Mouse (Mus musculus): ENCODE measurements around the gene Actr10. TPM values are rescaled to one million over a fixed set of nuclear protein-coding genes. Genes with fewer than 3 reads are reported as not detected.
A peak's percentile ranks its signal among the peaks of the same experiment; 100 is the strongest.

The Actr10 gene
- polyA plus RNA-seq, 1 experiment from 2014 or later = 240 TPM

DNA sequence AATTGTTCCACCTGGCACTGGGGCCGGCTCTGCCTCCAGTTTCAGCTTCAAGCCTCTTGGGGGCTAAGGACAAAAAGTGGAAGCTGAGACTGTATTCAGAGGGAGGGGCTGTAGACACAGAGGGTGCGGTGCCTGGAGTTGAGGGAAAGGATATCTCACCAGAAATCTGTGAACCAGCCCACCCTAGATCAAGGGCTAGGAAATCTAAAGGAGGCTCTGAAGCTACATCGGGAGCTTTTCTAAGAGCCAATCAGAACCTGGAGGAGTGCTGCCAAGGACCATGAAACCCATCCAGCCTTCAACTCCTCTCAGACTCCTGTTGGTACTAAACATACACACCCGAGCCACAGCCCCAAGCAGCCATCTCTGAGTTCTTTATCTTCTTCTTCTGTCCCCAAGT, 29.6 kb upstream of the Actr10 start:
- 49% methylated on average over 4 of the region's 4 CpGs for WGBS
- ATAC-seq (ENCODE audit: low FRiP score, low TSS enrichment) = no peak
- Histone ChIP-seq H3K4me3 (ENCODE audit: low read length) (no peak overlapping the region), H3K27ac (ENCODE audit: low read length) (no peak overlapping the region), H3K9ac (replicated peaks; ENCODE audit: low read length) (no peak overlapping the region), H3K36me3 (ENCODE audit: insufficient read depth, low read length) (no peaks in the 10 kb centered on the region), H3K4me2 (replicated peaks; ENCODE audit: low read depth, low read length) (no peak overlapping the region), H3K4me1 (ENCODE audit: insufficient read depth, low read length) (no peaks in the 10 kb centered on the region), H3K9me3 (ENCODE audit: low read length) (no peaks in the 10 kb centered on the region), H3K27me3 (ENCODE audit: insufficient read depth, low read length) (0 out of 2 replicates have a peak, but pooled peaks cover 3% of the 10 kb centered on the region)

DNA sequence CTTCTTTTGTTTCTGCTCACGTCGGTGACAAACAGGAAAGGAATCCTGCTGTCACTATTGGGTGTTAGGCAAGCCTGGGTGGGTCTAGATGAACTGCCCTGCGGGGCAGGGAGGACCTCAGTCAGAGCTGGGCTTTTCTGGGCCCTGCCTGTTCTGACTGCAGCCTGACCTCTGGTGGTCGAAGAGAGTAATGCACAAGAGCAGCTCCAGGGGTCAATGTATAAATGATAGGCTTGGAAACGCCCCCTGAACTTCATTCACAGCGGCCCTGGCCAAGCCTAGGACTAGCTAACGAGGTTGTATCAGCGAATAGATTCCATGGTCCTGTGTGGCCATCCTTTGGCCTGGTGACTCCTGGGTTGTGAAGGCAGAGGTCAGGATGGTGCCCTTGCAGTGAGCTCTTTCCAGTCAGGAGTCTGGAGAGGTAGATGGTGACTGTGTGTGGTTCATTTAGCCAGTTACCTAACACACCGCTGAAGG, 27.4 kb upstream of the Actr10 start:
- peak; percentile 69 for ATAC-seq (ENCODE audit: low FRiP score, low TSS enrichment)
- Histone ChIP-seq H3K27ac (ENCODE audit: low read length) (no peak overlapping the region), H3K36me3 (ENCODE audit: insufficient read depth, low read length) (no peaks in the 10 kb centered on the region), H3K9me3 (ENCODE audit: low read length) (no peaks in the 10 kb centered on the region), H3K9ac (replicated peaks; ENCODE audit: low read length) (0 out of 2 replicates have a peak overlapping the region, but pooled peaks have one; percentile 27), H3K4me1 (ENCODE audit: insufficient read depth, low read length) (no peaks in the 10 kb centered on the region), H3K4me2 (replicated peaks; ENCODE audit: low read depth, low read length) (no peak overlapping the region), H3K27me3 (ENCODE audit: insufficient read depth, low read length) (0 out of 2 replicates have a peak, but pooled peaks cover 3% of the 10 kb centered on the region), H3K4me3 (ENCODE audit: low read length) (no peak overlapping the region)
- WGBS = 13% methylated on average over 9 of the region's 9 CpGs

DNA sequence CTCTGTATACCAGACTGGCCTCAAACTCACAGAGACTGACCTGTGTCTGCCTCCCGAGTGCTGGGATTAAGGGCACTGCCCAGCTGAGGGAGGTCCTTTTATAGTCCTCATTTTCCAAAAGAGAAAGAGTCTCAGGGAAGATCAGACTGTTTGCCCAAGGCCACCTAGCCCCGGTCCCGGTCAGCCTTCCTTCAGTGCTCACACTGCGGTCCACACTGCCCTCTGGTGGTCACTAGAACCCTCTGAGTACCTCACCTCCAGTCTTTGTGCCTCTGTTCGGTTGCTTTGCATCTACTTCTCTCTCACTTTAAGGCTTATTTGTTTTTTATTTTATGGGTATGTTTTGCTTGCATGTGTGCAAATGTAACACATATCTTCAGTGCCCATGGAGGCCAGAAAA, 26.6 kb upstream of the Actr10 start:
- Histone ChIP-seq H3K4me2 (replicated peaks; ENCODE audit: low read depth, low read length) (no peak overlapping the region), H3K4me1 (ENCODE audit: insufficient read depth, low read length) (no peaks in the 10 kb centered on the region), H3K27ac (ENCODE audit: low read length) (no peak overlapping the region), H3K9ac (replicated peaks; ENCODE audit: low read length) (no peak overlapping the region), H3K36me3 (ENCODE audit: insufficient read depth, low read length) (no peaks in the 10 kb centered on the region), H3K9me3 (ENCODE audit: low read length) (no peaks in the 10 kb centered on the region), H3K4me3 (ENCODE audit: low read length) (no peak overlapping the region), H3K27me3 (ENCODE audit: insufficient read depth, low read length) (0 out of 2 replicates have a peak, but pooled peaks cover 3% of the 10 kb centered on the region)
- WGBS = 7% methylated on average over 5 of the region's 5 CpGs
- peak; percentile 82 for ATAC-seq (ENCODE audit: low FRiP score, low TSS enrichment)

DNA sequence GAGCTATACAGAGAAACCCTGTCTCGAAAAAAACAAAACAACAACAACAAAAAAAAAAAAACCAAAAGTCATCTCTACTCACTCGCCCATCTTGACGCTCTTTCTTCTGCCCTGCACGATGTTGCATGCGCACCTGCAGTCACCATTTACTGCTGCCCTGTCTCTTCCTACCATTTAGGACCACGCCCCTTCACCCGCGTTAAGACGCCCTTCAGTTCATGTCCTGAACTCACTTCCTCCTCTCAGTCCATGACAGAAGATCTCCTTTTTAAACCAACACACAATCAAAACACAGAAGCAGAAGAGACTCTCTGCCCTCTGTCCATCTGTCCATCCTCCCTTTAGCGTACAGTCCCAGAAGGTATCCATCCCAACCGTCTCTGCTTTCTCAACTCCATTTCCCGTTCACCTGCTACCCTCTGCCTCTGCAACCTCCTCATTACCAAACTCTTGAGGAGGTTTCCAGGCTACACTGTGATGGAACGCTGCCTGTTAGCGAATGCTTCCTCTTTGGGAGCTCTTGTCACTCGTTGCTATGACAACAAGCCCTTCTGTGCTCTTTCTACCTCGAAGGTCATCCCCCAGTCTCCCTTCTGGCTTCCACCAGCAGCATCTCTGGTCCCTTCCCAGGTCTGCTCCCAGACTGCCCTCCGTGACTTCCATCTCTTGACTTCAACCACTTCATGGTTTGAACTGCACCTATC, 25.8 kb upstream of the Actr10 start:
- no peaks in the 10 kb centered on the region for H3K36me3 ChIP-seq (ENCODE audit: insufficient read depth, low read length)
- no peak overlapping the region for H3K4me3 ChIP-seq (ENCODE audit: low read length)
- H3K4me1 ChIP-seq (ENCODE audit: insufficient read depth, low read length) = no peaks in the 10 kb centered on the region
- H3K27ac ChIP-seq (ENCODE audit: low read length) = no peak overlapping the region
- no peak overlapping the region for H3K9ac ChIP-seq (replicated peaks; ENCODE audit: low read length)
- WGBS = 78% methylated on average over 17 of the region's 17 CpGs
- ATAC-seq (ENCODE audit: low FRiP score, low TSS enrichment) = no peak
- H3K4me2 ChIP-seq (replicated peaks; ENCODE audit: low read depth, low read length) = no peak overlapping the region
- 0 out of 2 replicates have a peak, but pooled peaks cover 3% of the 10 kb centered on the region for H3K27me3 ChIP-seq (ENCODE audit: insufficient read depth, low read length)
- H3K9me3 ChIP-seq (ENCODE audit: low read length) = no peaks in the 10 kb centered on the region

DNA sequence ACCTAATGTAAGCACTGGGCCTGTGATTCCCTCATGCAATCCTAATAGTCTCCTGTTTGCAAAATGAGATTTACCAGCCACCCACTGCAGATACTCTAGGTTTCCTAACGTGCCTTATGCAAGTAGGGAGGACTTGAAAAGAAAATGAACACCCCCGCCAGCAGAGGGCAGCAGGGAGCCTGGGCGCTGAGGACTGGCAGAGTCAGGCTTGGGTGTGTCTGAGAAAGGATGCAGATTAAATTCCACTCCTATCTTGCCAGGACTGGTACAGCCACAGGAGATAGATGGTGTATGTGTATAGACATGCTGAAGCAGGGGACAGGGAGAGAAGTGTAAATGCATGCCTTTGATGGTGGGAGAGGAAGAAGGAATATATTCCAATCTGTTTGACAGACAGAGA, 24.2 kb upstream of the Actr10 start:
- Histone ChIP-seq H3K4me3 (ENCODE audit: low read length) (no peak overlapping the region), H3K9ac (replicated peaks; ENCODE audit: low read length) (no peak overlapping the region), H3K36me3 (ENCODE audit: insufficient read depth, low read length) (no peaks in the 10 kb centered on the region), H3K4me1 (ENCODE audit: insufficient read depth, low read length) (no peaks in the 10 kb centered on the region), H3K27ac (ENCODE audit: low read length) (no peak overlapping the region), H3K4me2 (replicated peaks; ENCODE audit: low read depth, low read length) (no peak overlapping the region), H3K9me3 (ENCODE audit: low read length) (no peaks in the 10 kb centered on the region), H3K27me3 (ENCODE audit: insufficient read depth, low read length) (0 out of 2 replicates have a peak, but pooled peaks cover 1% of the 10 kb centered on the region)
- 53% methylated on average over 3 of the region's 3 CpGs for WGBS
- ATAC-seq (ENCODE audit: low FRiP score, low TSS enrichment) = no peak

DNA sequence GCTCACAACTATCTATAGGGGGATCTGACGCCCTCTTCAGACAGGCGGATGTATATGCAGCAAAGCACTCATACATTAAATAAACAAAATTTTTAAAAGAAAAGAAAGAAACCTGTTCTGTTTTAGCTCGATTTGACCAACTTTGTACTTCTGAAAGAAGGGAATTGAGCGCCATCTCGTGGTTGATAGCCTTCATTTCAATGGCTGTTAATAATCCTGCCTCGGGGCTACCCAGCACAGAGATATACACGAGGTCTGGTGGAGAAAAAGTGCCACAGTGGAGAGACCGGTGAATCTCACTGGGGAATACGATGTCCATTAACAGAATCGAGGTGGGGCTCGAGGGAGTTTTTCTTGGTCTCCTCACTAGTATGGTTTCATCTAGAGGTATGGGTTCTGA, 23.3 kb upstream of the Actr10 start:
- no peaks in the 10 kb centered on the region for H3K4me1 ChIP-seq (ENCODE audit: insufficient read depth, low read length)
- 54% methylated on average over 11 of the region's 11 CpGs for WGBS
- no peak overlapping the region for H3K4me2 ChIP-seq (replicated peaks; ENCODE audit: low read depth, low read length)
- no peaks in the 10 kb centered on the region for H3K36me3 ChIP-seq (ENCODE audit: insufficient read depth, low read length)
- no peak overlapping the region for H3K27ac ChIP-seq (ENCODE audit: low read length)
- no peak overlapping the region for H3K4me3 ChIP-seq (ENCODE audit: low read length)
- no peak overlapping the region for H3K9ac ChIP-seq (replicated peaks; ENCODE audit: low read length)
- H3K9me3 ChIP-seq (ENCODE audit: low read length) = no peaks in the 10 kb centered on the region
- no peaks in the 10 kb centered on the region for H3K27me3 ChIP-seq (ENCODE audit: insufficient read depth, low read length)
- ATAC-seq (ENCODE audit: low FRiP score, low TSS enrichment) = no peak

DNA sequence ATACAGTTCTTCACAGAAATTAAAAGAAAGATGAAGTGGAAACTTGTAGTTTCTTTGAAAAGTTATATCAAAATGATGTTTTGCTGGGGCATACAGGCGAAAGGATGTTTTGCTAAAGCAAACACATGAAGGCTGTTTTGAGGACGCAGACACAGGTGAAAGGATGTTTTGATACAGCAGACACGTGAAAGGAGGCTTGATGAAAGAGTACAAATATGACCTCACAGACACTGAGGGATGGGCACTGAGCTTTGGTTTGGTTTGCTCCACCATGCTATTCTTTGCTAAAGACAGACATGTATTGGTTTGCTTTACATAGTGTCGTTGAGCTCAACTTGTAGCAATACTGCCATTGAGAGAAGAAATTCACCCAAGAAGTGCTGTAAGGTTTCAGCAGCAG, 7.9 kb upstream of the Actr10 start:
- no peak overlapping the region for H3K9ac ChIP-seq (replicated peaks; ENCODE audit: low read length)
- H3K4me1 ChIP-seq (ENCODE audit: insufficient read depth, low read length) = no peaks in the 10 kb centered on the region
- H3K36me3 ChIP-seq (ENCODE audit: insufficient read depth, low read length) = no peaks in the 10 kb centered on the region
- no peak for ATAC-seq (ENCODE audit: low FRiP score, low TSS enrichment)
- no peaks in the 10 kb centered on the region for H3K27me3 ChIP-seq (ENCODE audit: insufficient read depth, low read length)
- H3K4me3 ChIP-seq (ENCODE audit: low read length) = no peak overlapping the region
- no peak overlapping the region for H3K27ac ChIP-seq (ENCODE audit: low read length)
- 0 out of 2 replicates have a peak, but pooled peaks cover 9% of the 10 kb centered on the region for H3K9me3 ChIP-seq (ENCODE audit: low read length)
- H3K4me2 ChIP-seq (replicated peaks; ENCODE audit: low read depth, low read length) = no peak overlapping the region
- 77% methylated on average over 4 of the region's 4 CpGs for WGBS

DNA sequence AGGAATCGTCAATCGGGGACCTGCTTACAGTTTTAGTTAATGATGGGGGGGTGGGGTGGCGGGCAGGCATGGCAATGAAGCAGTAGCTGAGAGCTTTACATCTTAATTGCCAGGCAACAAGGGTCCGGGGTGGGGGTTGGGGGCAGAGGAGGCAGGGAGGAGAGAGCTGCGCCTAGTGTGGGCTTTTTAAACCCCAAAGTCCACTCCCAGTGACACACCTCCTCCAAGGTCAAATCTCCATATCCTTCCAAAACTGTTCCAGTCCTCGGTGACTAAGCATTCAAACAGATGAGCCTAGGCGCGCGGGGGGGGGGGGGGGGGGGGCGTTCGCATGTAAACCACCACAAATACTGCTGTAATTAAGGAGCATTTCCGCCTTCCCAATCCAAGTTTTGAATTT, 507 bp upstream of the Actr10 start:
- 23% methylated on average over 9 of the region's 12 CpGs for WGBS

DNA sequence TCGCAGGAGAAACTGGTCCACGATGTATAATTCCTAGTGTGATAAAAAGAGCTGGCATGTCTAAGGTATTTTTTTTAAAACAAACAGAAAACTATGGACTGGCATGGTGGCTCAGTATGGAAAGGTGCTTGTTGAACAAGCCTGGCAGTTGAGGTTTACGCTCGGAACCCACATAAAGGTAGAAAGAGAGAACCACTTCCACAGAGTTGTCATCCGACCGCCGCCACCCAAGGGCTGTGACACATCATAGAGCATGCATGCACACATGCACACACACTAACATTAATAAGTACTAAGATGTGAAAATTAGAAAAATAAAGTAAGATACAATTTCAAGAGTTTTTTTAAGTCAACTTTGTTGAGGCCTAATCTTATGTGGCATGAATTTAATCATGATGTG, 3.1 kb downstream of the Actr10 start:
- Histone ChIP-seq H3K27ac (ENCODE audit: low read length) (no peak overlapping the region), H3K4me2 (replicated peaks; ENCODE audit: low read depth, low read length) (no peak overlapping the region), H3K9me3 (ENCODE audit: low read length) (no peaks in the 10 kb centered on the region), H3K27me3 (ENCODE audit: insufficient read depth, low read length) (no peaks in the 10 kb centered on the region), H3K4me3 (ENCODE audit: low read length) (no peak overlapping the region), H3K4me1 (ENCODE audit: insufficient read depth, low read length) (peaks cover 4% of the 10 kb centered on the region; the same call in 1 of the 2 replicates), H3K9ac (replicated peaks; ENCODE audit: low read length) (no peak overlapping the region), H3K36me3 (ENCODE audit: insufficient read depth, low read length) (peaks cover 28% of the 10 kb centered on the region)
- ATAC-seq (ENCODE audit: low FRiP score, low TSS enrichment) = no peak
- 98% methylated on average over 7 of the region's 7 CpGs for WGBS

More for the DNA sequence above, 507 bp upstream of the Actr10 start:
- Histone ChIP-seq H3K27me3 (ENCODE audit: insufficient read depth, low read length) (no peaks in the 10 kb centered on the region), H3K27ac (ENCODE audit: low read length) (peak overlapping the region; percentile 92), H3K9me3 (ENCODE audit: low read length) (0 out of 2 replicates have a peak, but pooled peaks cover 4% of the 10 kb centered on the region), H3K9ac (replicated peaks; ENCODE audit: low read length) (peak overlapping the region; percentile 65), H3K4me3 (ENCODE audit: low read length) (peak overlapping the region; percentile 67), H3K4me2 (replicated peaks; ENCODE audit: low read depth, low read length) (peak overlapping the region; percentile 54), H3K36me3 (ENCODE audit: insufficient read depth, low read length) (peaks cover 7% of the 10 kb centered on the region), H3K4me1 (ENCODE audit: insufficient read depth, low read length) (peaks cover 4% of the 10 kb centered on the region; the same call in 1 of the 2 replicates)
- peak; percentile 1; the same call in 1 of the 2 replicates for ATAC-seq (ENCODE audit: low FRiP score, low TSS enrichment)

DNA sequence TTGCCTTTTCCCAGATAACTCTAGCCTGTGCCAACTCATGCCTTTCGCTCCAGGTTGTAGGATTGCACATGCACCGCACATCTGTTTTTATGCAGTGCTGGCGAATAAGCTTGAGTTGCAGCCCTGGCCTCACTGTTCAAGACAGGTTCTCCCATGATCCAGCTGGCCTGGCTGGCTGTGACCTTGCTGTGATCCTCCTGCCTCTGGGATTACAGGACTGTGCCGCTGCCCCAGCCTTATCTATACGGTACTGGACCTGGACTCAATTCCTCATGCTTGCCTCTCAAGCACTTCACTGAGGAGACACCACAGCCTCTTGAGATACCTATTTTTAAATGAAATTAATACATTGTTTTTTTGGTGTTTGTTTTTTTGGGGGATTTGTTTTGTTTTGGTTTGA, 6.5 kb downstream of the Actr10 start:
- no peaks in the 10 kb centered on the region for H3K27me3 ChIP-seq (ENCODE audit: insufficient read depth, low read length)
- WGBS = 90% methylated on average over 5 of the region's 5 CpGs

More for the DNA sequence above, 6.5 kb downstream of the Actr10 start:
- ATAC-seq (ENCODE audit: low FRiP score, low TSS enrichment) = no peak
- Histone ChIP-seq H3K9ac (replicated peaks; ENCODE audit: low read length) (no peak overlapping the region), H3K9me3 (ENCODE audit: low read length) (no peaks in the 10 kb centered on the region), H3K4me3 (ENCODE audit: low read length) (no peak overlapping the region), H3K27ac (ENCODE audit: low read length) (no peak overlapping the region), H3K4me2 (replicated peaks; ENCODE audit: low read depth, low read length) (no peak overlapping the region), H3K4me1 (ENCODE audit: insufficient read depth, low read length) (no peaks in the 10 kb centered on the region), H3K36me3 (ENCODE audit: insufficient read depth, low read length) (peaks cover 43% of the 10 kb centered on the region)
